Mouse (Mus musculus) lung, embryonic 16.5 days (tissue): ENCODE measurements around the gene Cxcl13. TPM values are rescaled to one million over a fixed set of nuclear protein-coding genes. Genes with fewer than 3 reads are reported as not detected.

Source experiments
- ATAC-seq: fragments of 200-750 bp; cut with Nextera tagmentation; 2 replicates; pipeline ENCODE4 v1.8.0; 2017; ENCODE audit warnings: low read depth, mild to moderate bottlenecking, moderate library complexity
- H3K27ac ChIP-seq: fragments of 300-500 bp; sonication (generic); 2 replicates; pipeline ENCODE4 v1.5.1; 2014; ENCODE audit warnings: mild to moderate bottlenecking, control low read depth, low read length
- H3K27me3 ChIP-seq: fragments of 300-500 bp; sonication (generic); 2 replicates; pipeline ENCODE4 v1.6.1; 2014; ENCODE audit warnings: low read depth, low read length, mixed read lengths; ENCODE audit not compliant: control insufficient read depth, insufficient read depth
- H3K36me3 ChIP-seq: fragments of 300-500 bp; sonication (generic); 2 replicates; pipeline ENCODE4 v1.6.1; 2014; ENCODE audit warnings: low read length; ENCODE audit not compliant: control insufficient read depth, insufficient read depth
- H3K4me1 ChIP-seq: fragments of 300-500 bp; sonication (generic); replicated peaks from 2 replicates; pipeline ENCODE4 v1.6.1; 2014; ENCODE audit warnings: low read length, mixed read lengths; ENCODE audit not compliant: control insufficient read depth, insufficient read depth
- H3K4me2 ChIP-seq: fragments of 300-500 bp; sonication (generic); 2 replicates; pipeline ENCODE4 v1.6.1; 2014; ENCODE audit warnings: low read depth, low read length, control low read depth
- H3K4me3 ChIP-seq: fragments of 300-500 bp; sonication (generic); 2 replicates; pipeline ENCODE4 v1.5.1; 2014; ENCODE audit warnings: mild to moderate bottlenecking, low read length, control low read depth
- H3K9ac ChIP-seq: fragments of 300-500 bp; sonication (generic); 2 replicates; pipeline ENCODE4 v1.6.1; 2014; ENCODE audit warnings: low read length, control low read depth
- H3K9me3 ChIP-seq: fragments of 300-500 bp; sonication (generic); 2 replicates; pipeline ENCODE4 v1.6.1; 2016; ENCODE audit warnings: low read length; ENCODE audit not compliant: control insufficient read depth
- WGBS: fragments of 180-500 bp; shearing (Covaris S2); extraction: QIAGEN DNeasy Blood & Tissue Kit; methylation state at CpG from one replicate; pipeline ENCODE4 v1.1.7; 2014; 5-methylcytosine and 5-hydroxymethylcytosine counted together
- polyA plus RNA-seq: library from polyadenylated mRNA; unstranded; fragments of >200 nt; fragmentation: Nextera tagmentation; extraction: Ambion mirVana; gene quantifications from 2 replicates; pipeline ENCODE4 v1.2.1, GENCODE M21; 2015

Gene Cxcl13
- polyA plus RNA-seq, 1 experiment from 2014 or later = 16.7 TPM

DNA sequence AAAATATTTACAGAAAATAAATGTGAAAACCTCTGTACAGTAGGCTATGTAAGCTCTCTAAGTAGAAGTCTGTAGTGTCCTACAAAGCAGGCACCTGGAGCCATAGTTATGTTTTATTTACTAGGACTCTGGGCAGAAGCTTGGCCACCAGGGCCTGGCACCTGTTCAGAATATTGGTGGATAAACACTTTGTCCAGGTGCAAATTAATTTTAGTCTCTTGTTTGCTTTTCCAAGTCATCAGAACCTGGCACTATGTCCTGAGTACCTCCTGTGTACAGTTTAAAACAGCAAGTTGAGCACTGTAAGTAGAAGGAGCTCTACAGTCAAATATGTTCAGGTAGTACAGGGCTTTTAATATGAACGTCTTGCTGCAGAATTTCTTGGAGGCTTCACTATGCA lies 52.3 kb downstream of the Cxcl13 start:
- 55% methylated on average over 1 of the region's 1 CpGs for WGBS
- no peaks in the 10 kb centered on the region for H3K4me1 ChIP-seq
- H3K4me2 ChIP-seq = no peak overlapping the region
- no peak overlapping the region for H3K4me3 ChIP-seq
- H3K9me3 ChIP-seq = no peaks in the 10 kb centered on the region
- H3K27me3 ChIP-seq = no peaks in the 10 kb centered on the region
- ATAC-seq = no peak
- no peak overlapping the region for H3K9ac ChIP-seq
- no peak overlapping the region for H3K27ac ChIP-seq
- no peaks in the 10 kb centered on the region for H3K36me3 ChIP-seq

Other genes starting within 250 kb of the Cxcl13 start
- gene Gm7978, start 220.8 kb upstream of the Cxcl13 start, polyA plus RNA-seq = not detected in 2 replicates
- not detected in 2 replicates for gene Gm7982, start 214.9 kb upstream of the Cxcl13 start, polyA plus RNA-seq
- gene E330014E10Rik, start 181.0 kb upstream of the Cxcl13 start, polyA plus RNA-seq = not detected in 2 replicates
- gene Cnot6l, start 207.2 kb downstream of the Cxcl13 start, polyA plus RNA-seq = 15.0 and 18.9 TPM in 2 replicates